Mouse (Mus musculus): ENCODE results near the gene Serpina3j. TPM values are rescaled to one million over a fixed set of nuclear protein-coding genes. Genes with fewer than 3 reads are reported as not detected.
"Not testable (repeated sequence)": the region's sequence is repeated elsewhere in the genome, so short reads cannot be mapped to it uniquely, and the experiment has no call there.

Serpina3j gene
- polyA plus RNA-seq (2015; fragmentation: Nextera tagmentation; extraction: Ambion mirVana) = not detected in 2 replicates

DNA sequence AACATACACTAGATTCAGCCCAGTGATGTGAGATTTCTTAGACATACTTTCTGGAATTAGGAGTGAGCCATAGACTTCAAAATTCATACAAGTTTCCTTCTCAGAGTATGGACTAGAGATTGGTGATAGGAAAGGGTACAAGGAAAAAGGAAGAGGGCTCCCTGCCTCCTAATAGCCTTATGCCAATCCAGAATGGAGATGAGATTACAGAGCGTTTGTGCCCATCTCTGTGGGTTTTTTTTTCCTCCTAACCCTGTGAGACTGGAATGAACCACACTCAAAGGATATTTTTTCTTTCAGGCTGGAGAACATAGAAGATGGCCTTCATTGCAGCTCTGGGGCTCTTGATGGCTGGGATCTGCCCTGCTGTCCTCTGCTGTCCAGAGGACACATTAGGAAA is at the start of gene Serpina3j:
Gene Serpina3j (plus strand): TSS at position 301 of the 400 bp plus-strand sequence.
- no peaks in the 10 kb centered on the region for H3K9me3 ChIP-seq
- no peak within 1 kb of the TSS for H3K4me3 ChIP-seq (replicated peaks)
- H3K9ac ChIP-seq = no peak within 1 kb of the TSS
- ATAC-seq = no peak
- no peaks in the 10 kb centered on the region for H3K27me3 ChIP-seq (replicated peaks)
- H3K27ac ChIP-seq = no peak within 1 kb of the TSS
- H3K4me1 ChIP-seq (replicated peaks) = no peaks in the 10 kb centered on the region
- H3K36me3 ChIP-seq = no peaks in the 10 kb centered on the region
- 84% methylated on average over 1 of the region's 1 CpGs for WGBS
- no peak within 1 kb of the TSS for H3K4me2 ChIP-seq (replicated peaks)

DNA sequence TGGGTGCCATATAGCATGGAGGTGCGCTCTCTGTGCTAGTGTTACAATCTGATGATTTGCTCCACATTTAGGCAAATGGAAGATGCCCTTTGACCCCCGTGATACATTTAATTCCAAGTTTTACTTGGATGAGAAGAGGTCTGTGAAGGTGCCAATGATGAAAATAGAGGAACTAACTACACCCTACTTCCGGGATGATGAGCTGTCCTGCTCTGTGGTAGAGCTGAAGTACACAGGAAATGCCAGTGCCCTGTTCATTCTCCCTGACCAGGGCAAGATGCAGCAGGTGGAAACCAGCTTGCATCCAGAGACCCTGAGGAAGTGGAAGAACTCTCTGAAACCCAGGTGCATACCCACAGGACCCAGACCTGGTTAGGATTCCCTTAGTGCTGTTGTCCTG is 48.0 kb upstream of the Serpina3j start:
- WGBS = 76% methylated on average over 3 of the region's 3 CpGs
- Histone ChIP-seq H3K36me3 (no peaks in the 10 kb centered on the region), H3K9me3 (no peaks in the 10 kb centered on the region), H3K4me2 (replicated peaks) (no peak overlapping the region), H3K4me3 (replicated peaks) (no peak overlapping the region), H3K4me1 (replicated peaks) (no peaks in the 10 kb centered on the region), H3K27ac (no peak overlapping the region), H3K9ac (no peak overlapping the region), H3K27me3 (replicated peaks) (no peaks in the 10 kb centered on the region)
- no peak for ATAC-seq

DNA sequence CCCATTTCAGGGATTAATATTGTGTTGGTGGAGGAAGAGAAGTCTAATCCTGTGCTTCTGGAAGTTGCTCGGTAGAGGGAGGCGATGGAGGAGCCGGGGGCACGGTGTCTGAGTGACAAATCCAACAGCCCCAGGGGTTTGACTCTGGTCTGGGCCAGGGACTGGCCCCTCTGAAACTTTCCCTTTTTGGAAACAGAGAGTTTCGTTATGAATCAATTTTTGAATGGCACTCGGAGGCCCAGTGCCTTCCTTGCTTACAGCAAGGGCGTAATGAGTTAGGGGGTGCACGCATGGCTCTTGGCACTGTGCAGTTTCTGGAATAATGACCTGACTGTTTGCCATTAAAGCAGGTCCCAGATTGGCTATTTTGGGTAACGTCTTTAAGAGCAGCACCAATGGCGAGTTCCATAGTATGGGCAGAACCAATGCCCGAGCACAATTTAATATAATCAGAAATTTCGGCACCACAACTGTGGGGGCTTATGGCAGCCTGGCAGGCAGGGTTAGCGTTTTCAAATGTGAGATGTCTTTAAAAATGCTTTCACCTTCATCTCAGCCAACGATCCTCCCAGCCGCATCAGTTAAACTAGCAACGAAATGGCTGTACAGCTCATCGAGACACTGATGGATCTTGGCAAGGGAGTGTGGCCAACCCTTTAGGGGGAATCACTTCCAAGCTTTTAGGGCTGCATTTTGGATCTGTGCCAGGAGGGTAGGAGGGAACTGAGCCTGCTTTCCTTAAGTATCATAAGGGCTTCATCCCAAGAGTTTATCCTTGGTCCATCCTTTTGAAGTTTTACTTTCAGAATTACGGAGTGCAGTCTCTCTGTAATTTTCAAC is 35.9 kb upstream of the Serpina3j start:
- Histone ChIP-seq H3K4me1 (replicated peaks) (no peaks in the 10 kb centered on the region), H3K27ac (no peak overlapping the region), H3K27me3 (replicated peaks) (no peaks in the 10 kb centered on the region), H3K4me3 (replicated peaks) (no peak overlapping the region), H3K36me3 (no peaks in the 10 kb centered on the region), H3K4me2 (replicated peaks) (no peak overlapping the region), H3K9ac (no peak overlapping the region), H3K9me3 (no peaks in the 10 kb centered on the region)
- 83% methylated on average over 18 of the region's 18 CpGs for WGBS
- no peak for ATAC-seq

DNA sequence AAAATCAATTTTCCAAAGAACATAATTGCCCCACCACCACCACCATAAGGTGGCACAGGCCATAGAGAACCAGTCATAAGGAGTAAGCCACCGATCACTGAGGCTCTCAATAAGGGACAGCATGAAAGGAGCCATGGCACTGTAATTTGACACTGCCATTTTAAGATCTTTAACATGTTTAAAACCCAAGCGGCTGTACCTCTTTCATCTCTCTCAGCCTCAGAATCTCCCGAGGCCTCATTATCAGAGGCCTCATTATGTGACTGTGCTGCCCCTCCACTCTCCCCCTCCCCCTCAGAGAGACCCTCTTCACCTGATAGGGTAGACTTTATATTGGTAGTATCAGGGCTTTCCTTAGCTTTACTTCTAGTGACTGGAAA is 35.3 kb upstream of the Serpina3j start:
- Histone ChIP-seq H3K36me3 (no peaks in the 10 kb centered on the region), H3K27ac (no peak overlapping the region), H3K4me3 (replicated peaks) (no peak overlapping the region), H3K9me3 (no peaks in the 10 kb centered on the region), H3K4me1 (replicated peaks) (no peaks in the 10 kb centered on the region), H3K27me3 (replicated peaks) (no peaks in the 10 kb centered on the region), H3K9ac (no peak overlapping the region), H3K4me2 (replicated peaks) (no peak overlapping the region)
- 15% methylated on average over 3 of the region's 3 CpGs for WGBS
- no peak for ATAC-seq

DNA sequence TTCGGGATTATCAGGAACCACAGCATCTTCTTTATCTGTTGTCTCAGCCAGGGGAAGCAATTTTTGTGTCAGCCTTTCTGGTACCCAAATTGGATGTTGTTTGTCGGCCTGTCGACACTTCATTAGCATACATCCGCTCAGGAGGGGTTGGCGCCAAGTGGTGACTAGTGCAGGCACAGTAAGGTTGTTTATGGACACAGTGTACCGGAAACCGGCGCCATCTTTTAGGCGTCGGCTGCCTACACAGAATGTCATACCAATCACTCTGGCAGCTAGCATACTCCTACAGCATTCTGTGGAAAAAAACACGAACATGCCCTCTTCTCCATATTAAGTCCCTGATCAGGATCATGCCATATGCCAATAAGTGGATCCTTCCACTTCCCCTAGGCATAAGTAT is 31.0 kb upstream of the Serpina3j start:
- no peak for ATAC-seq
- H3K9ac ChIP-seq = no peak overlapping the region
- H3K4me1 ChIP-seq (replicated peaks) = no peaks in the 10 kb centered on the region
- no peak overlapping the region for H3K4me2 ChIP-seq (replicated peaks)
- H3K9me3 ChIP-seq = no peaks in the 10 kb centered on the region
- no peak overlapping the region for H3K27ac ChIP-seq
- 93% methylated on average over 11 of the region's 11 CpGs for WGBS
- no peak overlapping the region for H3K4me3 ChIP-seq (replicated peaks)
- no peaks in the 10 kb centered on the region for H3K36me3 ChIP-seq
- H3K27me3 ChIP-seq (replicated peaks) = no peaks in the 10 kb centered on the region

DNA sequence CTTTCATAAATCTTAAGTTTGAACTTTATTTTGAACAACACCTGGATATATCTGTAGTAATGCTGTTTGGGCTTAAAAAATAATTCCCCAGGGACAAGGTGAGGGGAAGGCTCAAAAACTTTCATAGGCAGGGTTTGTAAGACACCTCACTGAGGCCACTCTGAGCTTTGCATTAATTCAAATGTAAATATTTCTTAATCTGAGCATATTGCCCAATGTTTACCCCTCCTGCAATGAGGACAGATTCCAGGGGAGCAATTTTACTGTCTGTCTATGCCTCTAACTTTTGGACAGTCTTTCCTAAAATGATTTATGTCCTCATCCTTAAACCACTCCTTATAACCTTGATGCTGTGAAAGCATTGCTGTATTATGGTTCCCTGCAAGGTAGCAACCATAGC is 26.0 kb upstream of the Serpina3j start:
- Histone ChIP-seq H3K4me2 (replicated peaks) (no peak overlapping the region), H3K4me1 (replicated peaks) (no peaks in the 10 kb centered on the region), H3K4me3 (replicated peaks) (no peak overlapping the region), H3K27me3 (replicated peaks) (no peaks in the 10 kb centered on the region), H3K9me3 (no peaks in the 10 kb centered on the region), H3K27ac (no peak overlapping the region), H3K9ac (no peak overlapping the region), H3K36me3 (no peaks in the 10 kb centered on the region)
- no peak for ATAC-seq

DNA sequence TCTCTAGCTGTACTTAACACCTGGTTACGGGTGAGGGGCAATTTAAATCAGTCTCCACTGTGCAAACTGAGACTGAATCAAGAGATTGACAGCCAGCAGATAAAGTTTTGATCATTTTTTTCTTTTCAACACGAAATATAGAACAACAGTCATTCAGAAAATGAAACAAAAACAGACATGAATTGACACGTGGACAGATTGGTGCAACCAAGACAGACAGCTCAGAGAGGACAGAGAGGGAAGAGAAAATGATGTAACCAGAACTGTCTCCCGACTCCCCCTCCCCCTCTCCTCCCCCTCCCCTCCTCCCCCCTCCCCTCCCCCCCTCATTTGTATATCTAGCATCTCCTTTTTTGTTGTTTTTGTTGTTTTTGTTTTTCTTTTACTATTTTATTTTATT is 24.5 kb upstream of the Serpina3j start:
- H3K27ac ChIP-seq = no peak overlapping the region
- WGBS = 44% methylated on average over 4 of the region's 4 CpGs
- ATAC-seq = no peak

DNA sequence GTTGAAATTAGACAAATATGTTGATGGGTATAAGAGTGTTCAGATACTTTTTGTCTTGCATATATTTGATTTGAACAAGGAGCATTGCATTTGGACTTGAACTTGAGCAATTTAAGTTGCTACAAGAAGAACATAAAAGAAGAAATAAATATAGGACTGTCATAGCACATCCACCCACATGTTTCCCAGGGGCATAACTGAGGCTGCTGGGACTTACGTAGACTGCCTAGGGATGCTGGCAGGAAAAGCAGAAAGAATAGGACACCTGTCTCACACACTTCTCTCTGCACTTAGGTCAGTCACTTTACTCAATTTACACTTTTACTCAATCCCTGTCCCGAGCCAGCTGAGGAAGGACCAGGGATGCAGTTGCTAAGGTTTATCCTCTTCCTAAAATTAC is 20.4 kb upstream of the Serpina3j start:
- H3K27me3 ChIP-seq (replicated peaks) = no peaks in the 10 kb centered on the region
- H3K4me3 ChIP-seq (replicated peaks) = no peak overlapping the region
- no peaks in the 10 kb centered on the region for H3K36me3 ChIP-seq
- no peak overlapping the region for H3K4me2 ChIP-seq (replicated peaks)
- no peaks in the 10 kb centered on the region for H3K4me1 ChIP-seq (replicated peaks)
- no peak overlapping the region for H3K9ac ChIP-seq
- no peak overlapping the region for H3K27ac ChIP-seq
- H3K9me3 ChIP-seq = no peaks in the 10 kb centered on the region
- 86% methylated on average over 2 of the region's 2 CpGs for WGBS
- no peak for ATAC-seq

More for the DNA sequence above, 24.5 kb upstream of the Serpina3j start:
- no peak overlapping the region for H3K4me2 ChIP-seq (replicated peaks)
- H3K4me1 ChIP-seq (replicated peaks) = no peaks in the 10 kb centered on the region
- no peak overlapping the region for H3K4me3 ChIP-seq (replicated peaks)
- H3K9me3 ChIP-seq = no peaks in the 10 kb centered on the region
- no peaks in the 10 kb centered on the region for H3K27me3 ChIP-seq (replicated peaks)
- H3K36me3 ChIP-seq = no peaks in the 10 kb centered on the region
- no peak overlapping the region for H3K9ac ChIP-seq

DNA sequence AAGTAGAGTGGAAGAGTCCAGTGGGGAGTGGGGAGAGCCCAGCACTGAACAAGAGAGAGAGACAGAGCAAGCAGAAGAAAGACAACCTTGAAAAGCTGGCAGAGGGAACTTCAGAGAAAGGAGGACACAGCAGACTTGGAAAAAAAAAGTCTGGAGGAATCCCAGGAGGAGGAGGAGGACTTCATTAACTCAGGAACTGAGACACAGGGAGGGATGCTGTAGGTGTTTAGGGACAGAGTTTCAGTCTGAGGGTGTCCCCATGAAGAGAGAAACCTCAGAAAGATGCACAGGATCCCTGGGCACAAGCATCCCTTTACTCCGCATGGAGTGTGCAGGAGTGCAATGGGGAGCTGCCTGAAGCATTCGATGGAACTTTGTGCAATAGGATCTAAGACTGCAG is 16.3 kb upstream of the Serpina3j start:
- 87% methylated on average over 2 of the region's 2 CpGs for WGBS
- Histone ChIP-seq H3K4me3 (replicated peaks) (no peak overlapping the region), H3K27ac (no peak overlapping the region), H3K9ac (no peak overlapping the region), H3K9me3 (no peaks in the 10 kb centered on the region), H3K27me3 (replicated peaks) (no peaks in the 10 kb centered on the region), H3K36me3 (no peaks in the 10 kb centered on the region), H3K4me1 (replicated peaks) (no peaks in the 10 kb centered on the region), H3K4me2 (replicated peaks) (no peak overlapping the region)
- no peak for ATAC-seq

DNA sequence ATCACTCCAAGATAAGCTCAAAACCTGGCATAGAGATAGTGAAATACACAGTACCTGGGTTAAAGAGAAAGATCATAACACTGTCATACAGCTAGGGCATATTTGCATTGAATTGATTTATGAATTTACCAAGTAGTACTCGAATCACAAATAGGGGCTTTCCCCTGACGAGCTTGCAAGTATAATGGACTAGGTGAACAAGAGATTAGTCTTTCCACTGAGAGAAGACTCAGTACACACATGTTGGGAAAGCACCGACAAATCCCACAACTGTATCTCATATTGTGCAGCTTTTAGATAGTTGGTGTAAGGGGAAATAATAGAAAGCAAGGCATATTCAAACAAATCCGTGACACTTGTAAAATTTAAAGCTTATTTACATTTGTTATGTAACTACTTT is 8.4 kb upstream of the Serpina3j start:
- H3K27ac ChIP-seq = no peak overlapping the region
- no peaks in the 10 kb centered on the region for H3K9me3 ChIP-seq
- ATAC-seq = no peak
- H3K36me3 ChIP-seq = no peaks in the 10 kb centered on the region
- H3K4me3 ChIP-seq (replicated peaks) = no peak overlapping the region
- WGBS = 57% methylated on average over 4 of the region's 4 CpGs
- no peak overlapping the region for H3K9ac ChIP-seq
- no peaks in the 10 kb centered on the region for H3K27me3 ChIP-seq (replicated peaks)
- no peaks in the 10 kb centered on the region for H3K4me1 ChIP-seq (replicated peaks)
- no peak overlapping the region for H3K4me2 ChIP-seq (replicated peaks)

DNA sequence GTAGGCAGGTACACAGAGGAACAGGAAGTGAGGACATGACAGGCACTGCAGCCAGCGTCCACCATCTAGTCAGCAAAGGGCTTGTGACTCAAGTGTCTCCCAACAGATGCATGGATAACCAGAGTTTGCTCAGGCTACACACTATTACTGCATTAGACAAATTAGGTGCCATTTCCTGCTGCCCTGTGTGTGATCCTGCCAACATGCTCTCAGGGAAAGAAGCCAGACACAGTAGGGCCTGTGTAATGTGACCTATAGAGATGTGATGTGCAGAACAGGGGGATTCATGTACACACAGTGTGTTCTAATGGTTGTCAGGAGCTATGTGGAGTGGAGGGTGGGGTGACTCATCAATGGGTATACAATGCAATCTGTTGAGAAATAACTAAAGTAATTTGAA is 8.1 kb downstream of the Serpina3j start:
- no peak overlapping the region for H3K4me2 ChIP-seq (replicated peaks)
- no peaks in the 10 kb centered on the region for H3K36me3 ChIP-seq
- H3K9ac ChIP-seq = no peak overlapping the region
- WGBS = 62% methylated on average over 1 of the region's 1 CpGs
- H3K9me3 ChIP-seq = no peaks in the 10 kb centered on the region
- no peaks in the 10 kb centered on the region for H3K27me3 ChIP-seq (replicated peaks)
- H3K4me1 ChIP-seq (replicated peaks) = no peaks in the 10 kb centered on the region
- ATAC-seq = no peak
- no peak overlapping the region for H3K27ac ChIP-seq
- H3K4me3 ChIP-seq (replicated peaks) = no peak overlapping the region

DNA sequence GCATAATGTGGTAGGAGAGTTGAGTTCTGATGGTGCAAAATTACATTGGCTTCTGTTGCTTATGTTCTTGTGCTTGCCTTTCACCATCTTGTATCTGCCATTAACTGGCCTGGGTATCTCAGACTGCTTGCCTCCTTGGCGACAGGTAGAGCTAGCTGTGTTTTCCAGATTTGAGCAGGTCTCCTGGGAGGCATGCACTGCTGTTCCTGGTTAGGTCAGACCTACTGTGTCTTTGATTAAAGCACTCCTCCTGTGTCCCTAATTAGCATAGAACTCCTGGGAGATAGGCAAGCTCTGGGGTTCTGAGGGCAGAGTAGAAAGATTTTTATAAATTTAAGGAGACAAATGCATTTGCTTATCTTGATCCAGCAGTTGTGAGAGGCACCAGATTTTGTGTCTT is 17.3 kb downstream of the Serpina3j start:
- 69% methylated on average over 1 of the region's 1 CpGs for WGBS
- Histone ChIP-seq H3K4me2 (replicated peaks) (no peak overlapping the region), H3K27me3 (replicated peaks) (no peaks in the 10 kb centered on the region; the same call in 1 of the 2 replicates), H3K27ac (no peak overlapping the region), H3K9me3 (no peaks in the 10 kb centered on the region), H3K4me1 (replicated peaks) (no peaks in the 10 kb centered on the region), H3K9ac (no peak overlapping the region), H3K36me3 (no peaks in the 10 kb centered on the region), H3K4me3 (replicated peaks) (no peak overlapping the region)
- ATAC-seq = no peak

DNA sequence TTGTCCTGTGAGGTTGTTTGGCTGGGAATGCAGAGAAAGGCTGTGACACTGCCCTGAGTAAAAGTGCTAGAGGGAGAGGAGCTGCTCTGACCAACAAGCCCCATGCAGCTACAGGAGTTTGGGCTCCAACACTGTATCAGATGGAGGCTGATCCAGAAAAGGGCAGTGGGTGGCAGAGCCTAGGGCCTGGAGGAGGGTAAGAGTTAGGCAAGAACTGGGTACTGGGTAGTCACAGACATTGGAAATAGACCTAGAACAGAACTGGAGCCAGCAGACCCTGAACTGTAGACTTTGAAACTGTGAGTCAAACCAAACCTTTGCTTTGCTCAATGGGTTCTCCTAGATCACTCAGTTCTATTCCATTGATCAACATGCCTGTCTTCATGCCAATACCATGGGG is 22.5 kb downstream of the Serpina3j start:
- ATAC-seq; H3K9me3 ChIP-seq; H3K36me3 ChIP-seq; H3K4me2 ChIP-seq (replicated peaks); H3K4me1 ChIP-seq (replicated peaks); H3K4me3 ChIP-seq (replicated peaks); H3K9ac ChIP-seq; H3K27me3 ChIP-seq (replicated peaks); H3K27ac ChIP-seq: not testable (repeated sequence)

Measured in intestine, embryonic 15.5 days (tissue).